Comparison of ENCODE assay signal across 15 mouse cellular contexts in genomic region chr2:75816673-75817072, GRCm38 (mm10).
"Had no signal": no experiment of that assay in that cellular context is flagged by ENCODE, and none has a peak within 500 bp of the region (broad histone marks: within the 10 kb centered on the region; RNA-seq: fewer than 3 reads in every experiment).

No protein-coding gene starts in this region.

- H3K36me3 ChIP-seq: lung, embryonic 15.5 days; midbrain, embryonic 13.5 days; neural tube, embryonic 12.5 days; stomach, embryonic 15.5 days had no signal

- H3K9me3 ChIP-seq: lung, embryonic 15.5 days; midbrain, embryonic 13.5 days; neural tube, embryonic 12.5 days; stomach, embryonic 15.5 days had no signal

- H3K4me2 ChIP-seq: lung, embryonic 15.5 days; midbrain, embryonic 11.5 days; midbrain, embryonic 13.5 days; neural tube, embryonic 12.5 days; stomach, embryonic 15.5 days had no signal

- H3K4me3 ChIP-seq: lung, embryonic 15.5 days; midbrain, embryonic 13.5 days; neural tube, embryonic 12.5 days; stomach, embryonic 15.5 days had no signal

- H3K27ac ChIP-seq: liver, embryonic 14.5 days; lung, embryonic 15.5 days; midbrain, embryonic 13.5 days; neural tube, embryonic 12.5 days; stomach, embryonic 15.5 days; stomach, postnatal 0 days had no signal

- H3K9ac ChIP-seq: liver, embryonic 14.5 days; lung, embryonic 15.5 days; midbrain, embryonic 13.5 days; neural tube, embryonic 12.5 days; stomach, embryonic 15.5 days had no signal

- H3K4me1 ChIP-seq: midbrain, embryonic 13.5 days; neural tube, embryonic 12.5 days had no signal

- DNase-seq: lung, adult 18-20 months; lung, postnatal 14 days; lung, postnatal 4 days; right cerebral cortex, postnatal 14 days; thymus, adult 2 months; thymus, postnatal 25 days; thymus, postnatal 4 days had no signal

- H3K27me3 ChIP-seq: lung, embryonic 15.5 days; midbrain, embryonic 13.5 days; neural tube, embryonic 12.5 days; stomach, embryonic 15.5 days had no signal

- ATAC-seq: lung, postnatal 0 days; midbrain, embryonic 13.5 days had no signal
